Mouse (Mus musculus): Measurements from ENCODE around the gene Emilin2. TPM values are rescaled to one million over a fixed set of nuclear protein-coding genes. Genes with fewer than 3 reads are reported as not detected.

The Emilin2 gene
- polyA plus RNA-seq, 1 experiment: 3.2 TPM

DNA sequence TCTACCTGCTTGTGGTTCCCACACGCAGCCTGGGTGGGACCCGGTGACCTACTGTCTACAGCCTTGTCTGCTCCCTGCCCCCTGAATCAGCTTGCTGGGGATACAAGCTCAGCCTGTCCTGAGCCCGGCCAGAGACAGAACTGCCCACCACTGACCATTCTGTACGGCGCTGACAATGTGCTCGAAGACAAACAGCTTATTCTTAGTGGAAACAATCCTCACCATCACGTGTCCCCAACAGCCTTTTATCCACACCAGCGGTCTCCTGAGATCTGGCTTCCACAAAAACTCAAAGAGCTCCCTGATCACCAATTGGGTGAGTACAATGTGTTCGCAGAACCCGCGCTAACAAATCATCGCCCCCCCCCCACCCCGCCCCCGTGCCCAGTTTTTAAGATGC lies 2.6 kb downstream of the Emilin2 start:
- TF ChIP-seq TCF3 (IDR thresholded peaks at IDR 0.05; ENCODE audit: insufficient read length, low read depth): no peak
- no peak for TF ChIP-seq MYOD1 (IDR thresholded peaks at IDR 0.05; ENCODE audit: control insufficient read depth in 1 of 3, insufficient read length in 2 of 3, low read depth in 2 of 3)
- TF ChIP-seq REST (IDR thresholded peaks at IDR 0.05; ENCODE audit: insufficient read depth, insufficient read length): no peak
- no peak for TF ChIP-seq TCF12 (IDR thresholded peaks at IDR 0.05; ENCODE audit: insufficient read depth, poor library complexity, severe bottlenecking)
- no peak for TF ChIP-seq SRF (IDR thresholded peaks at IDR 0.05; ENCODE audit: control insufficient read depth, insufficient read length, low read depth)
- TF ChIP-seq CEBPB (IDR thresholded peaks at IDR 0.05; ENCODE audit: insufficient read depth, poor library complexity, severe bottlenecking): no peak
- TF ChIP-seq POLR2AphosphoS2 (IDR thresholded peaks at IDR 0.05; ENCODE audit: insufficient read length, low read depth): no peak
- no peak for TF ChIP-seq MYOG (IDR thresholded peaks at IDR 0.05; ENCODE audit: control insufficient read depth in 1 of 3, insufficient read depth in 1 of 3, insufficient read length in 2 of 3, low read depth in 2 of 3)
- no peak for TF ChIP-seq USF1 (IDR thresholded peaks at IDR 0.05; ENCODE audit: low read depth)
- no peak for TF ChIP-seq POLR2A (IDR thresholded peaks at IDR 0.05; ENCODE audit: insufficient read length, low read depth)
- TF ChIP-seq E2F4 (IDR thresholded peaks at IDR 0.05; ENCODE audit: insufficient read depth): no peak
- TF ChIP-seq MAX (IDR thresholded peaks at IDR 0.05; ENCODE audit: low read depth): no peak
- H3ac ChIP-seq (ENCODE audit: control insufficient read depth, insufficient read length): no peak overlapping the region

GRCm38 (mm10) chr17:71308296-71308695 lies 3.5 kb downstream of the Emilin2 start:
- Histone ChIP-seq H3ac (ENCODE audit: control insufficient read depth, insufficient read length) (no peak overlapping the region), H3K36me3 (ENCODE audit: control insufficient read depth, insufficient read depth) (no peaks in the 10 kb centered on the region), H3K27me3 (ENCODE audit: control insufficient read depth, insufficient read depth, insufficient read length) (no peaks in the 10 kb centered on the region), H3K79me2 (ENCODE audit: control insufficient read depth, insufficient read depth) (no peaks in the 10 kb centered on the region), H3K4me3 (no peak overlapping the region), H3K4me2 (ENCODE audit: low read depth) (no peak overlapping the region)
- no peak for TF ChIP-seq E2F4 (IDR thresholded peaks at IDR 0.05; ENCODE audit: insufficient read depth)
- no peak for TF ChIP-seq SRF (IDR thresholded peaks at IDR 0.05; ENCODE audit: control insufficient read depth, insufficient read length, low read depth)
- no peak for TF ChIP-seq USF1 (IDR thresholded peaks at IDR 0.05; ENCODE audit: low read depth)
- no peak for TF ChIP-seq MYOD1 (IDR thresholded peaks at IDR 0.05; ENCODE audit: control insufficient read depth in 1 of 3, insufficient read length in 2 of 3, low read depth in 2 of 3)
- TF ChIP-seq TCF3 (IDR thresholded peaks at IDR 0.05; ENCODE audit: insufficient read length, low read depth): no peak
- no peak for TF ChIP-seq TCF12 (IDR thresholded peaks at IDR 0.05; ENCODE audit: insufficient read depth, poor library complexity, severe bottlenecking)
- TF ChIP-seq REST (IDR thresholded peaks at IDR 0.05; ENCODE audit: insufficient read depth, insufficient read length): no peak
- TF ChIP-seq POLR2AphosphoS2 (IDR thresholded peaks at IDR 0.05; ENCODE audit: insufficient read length, low read depth): no peak
- TF ChIP-seq MYOG (IDR thresholded peaks at IDR 0.05; ENCODE audit: control insufficient read depth in 1 of 3, insufficient read depth in 1 of 3, insufficient read length in 2 of 3, low read depth in 2 of 3): no peak
- no peak for TF ChIP-seq MAX (IDR thresholded peaks at IDR 0.05; ENCODE audit: low read depth)
- TF ChIP-seq CEBPB (IDR thresholded peaks at IDR 0.05; ENCODE audit: insufficient read depth, poor library complexity, severe bottlenecking): no peak
- TF ChIP-seq POLR2A (IDR thresholded peaks at IDR 0.05; ENCODE audit: insufficient read length, low read depth): no peak

More for the DNA sequence above, 2.6 kb downstream of the Emilin2 start:
- Histone ChIP-seq H3K27me3 (ENCODE audit: control insufficient read depth, insufficient read depth, insufficient read length) (no peaks in the 10 kb centered on the region), H3K4me2 (ENCODE audit: low read depth) (no peak overlapping the region), H3K4me3 (no peak overlapping the region), H3K79me2 (ENCODE audit: control insufficient read depth, insufficient read depth) (no peaks in the 10 kb centered on the region), H3K36me3 (ENCODE audit: control insufficient read depth, insufficient read depth) (no peaks in the 10 kb centered on the region)

- no peak overlapping the region for H3ac ChIP-seq (ENCODE audit: control insufficient read depth, insufficient read length)
- no peak overlapping the region for H3K4me2 ChIP-seq (ENCODE audit: low read depth)
- H3K36me3 ChIP-seq (ENCODE audit: control insufficient read depth, insufficient read depth): no peaks in the 10 kb centered on the region
- H3K27me3 ChIP-seq (ENCODE audit: control insufficient read depth, insufficient read depth, insufficient read length): no peaks in the 10 kb centered on the region
- no peaks in the 10 kb centered on the region for H3K79me2 ChIP-seq (ENCODE audit: control insufficient read depth, insufficient read depth)
- no peak overlapping the region for H3K4me3 ChIP-seq
- TF ChIP-seq MYOD1 (IDR thresholded peaks at IDR 0.05; ENCODE audit: control insufficient read depth in 1 of 3, insufficient read length in 2 of 3, low read depth in 2 of 3) (no peak), REST (IDR thresholded peaks at IDR 0.05; ENCODE audit: insufficient read depth, insufficient read length) (no peak), E2F4 (IDR thresholded peaks at IDR 0.05; ENCODE audit: insufficient read depth) (no peak), POLR2AphosphoS2 (IDR thresholded peaks at IDR 0.05; ENCODE audit: insufficient read length, low read depth) (no peak), TCF12 (IDR thresholded peaks at IDR 0.05; ENCODE audit: insufficient read depth, poor library complexity, severe bottlenecking) (no peak), MAX (IDR thresholded peaks at IDR 0.05; ENCODE audit: low read depth) (no peak), SRF (IDR thresholded peaks at IDR 0.05; ENCODE audit: control insufficient read depth, insufficient read length, low read depth) (no peak), CEBPB (IDR thresholded peaks at IDR 0.05; ENCODE audit: insufficient read depth, poor library complexity, severe bottlenecking) (no peak), MYOG (IDR thresholded peaks at IDR 0.05; ENCODE audit: control insufficient read depth in 1 of 3, insufficient read depth in 1 of 3, insufficient read length in 2 of 3, low read depth in 2 of 3) (no peak), POLR2A (IDR thresholded peaks at IDR 0.05; ENCODE audit: insufficient read length, low read depth) (no peak)
Measured at GRCm38 (mm10) chr17:71307251-71307790, 4.5 kb downstream of the Emilin2 start.

- no peak for TF ChIP-seq REST (IDR thresholded peaks at IDR 0.05; ENCODE audit: insufficient read depth, insufficient read length)
- TF ChIP-seq TCF12 (IDR thresholded peaks at IDR 0.05; ENCODE audit: insufficient read depth, poor library complexity, severe bottlenecking): no peak
- no peak for TF ChIP-seq MYOG (IDR thresholded peaks at IDR 0.05; ENCODE audit: control insufficient read depth in 1 of 3, insufficient read depth in 1 of 3, insufficient read length in 2 of 3, low read depth in 2 of 3)
- no peak for TF ChIP-seq SRF (IDR thresholded peaks at IDR 0.05; ENCODE audit: control insufficient read depth, insufficient read length, low read depth)
- TF ChIP-seq MYOD1 (IDR thresholded peaks at IDR 0.05; ENCODE audit: control insufficient read depth in 1 of 3, insufficient read length in 2 of 3, low read depth in 2 of 3): no peak
- TF ChIP-seq POLR2AphosphoS2 (IDR thresholded peaks at IDR 0.05; ENCODE audit: insufficient read length, low read depth): no peak
- TF ChIP-seq CEBPB (IDR thresholded peaks at IDR 0.05; ENCODE audit: insufficient read depth, poor library complexity, severe bottlenecking): no peak
- TF ChIP-seq TCF3 (IDR thresholded peaks at IDR 0.05; ENCODE audit: insufficient read length, low read depth): no peak
- no peak for TF ChIP-seq POLR2A (IDR thresholded peaks at IDR 0.05; ENCODE audit: insufficient read length, low read depth)
- TF ChIP-seq MAX (IDR thresholded peaks at IDR 0.05; ENCODE audit: low read depth): no peak
- TF ChIP-seq USF1 (IDR thresholded peaks at IDR 0.05; ENCODE audit: low read depth): no peak
- no peak for TF ChIP-seq E2F4 (IDR thresholded peaks at IDR 0.05; ENCODE audit: insufficient read depth)
Measured at GRCm38 (mm10) chr17:71306716-71307115, 5.1 kb downstream of the Emilin2 start.

More at GRCm38 (mm10) chr17:71306716-71307115, 5.1 kb downstream of the Emilin2 start:
- no peak overlapping the region for H3K4me3 ChIP-seq
- H3K27me3 ChIP-seq (ENCODE audit: control insufficient read depth, insufficient read depth, insufficient read length): no peaks in the 10 kb centered on the region
- H3K79me2 ChIP-seq (ENCODE audit: control insufficient read depth, insufficient read depth): no peaks in the 10 kb centered on the region
- H3K4me2 ChIP-seq (ENCODE audit: low read depth): no peak overlapping the region
- H3K36me3 ChIP-seq (ENCODE audit: control insufficient read depth, insufficient read depth): no peaks in the 10 kb centered on the region
- no peak overlapping the region for H3ac ChIP-seq (ENCODE audit: control insufficient read depth, insufficient read length)
